Mouse (Mus musculus) heart, embryonic 10.5 days (tissue): Measurements from ENCODE around the gene Eme1. TPM values are rescaled to one million over a fixed set of nuclear protein-coding genes. Genes with fewer than 3 reads are reported as not detected.

ENCODE experiments used
- DNase-seq: peaks from one replicate; pipeline ENCODE4 v3.0.0-alpha.2; 2017; ENCODE audit warnings: low spot score
- H3K27ac ChIP-seq: fragments of 300-500 bp; sonication (generic); 2 replicates; pipeline ENCODE4 v1.5.1; 2016; ENCODE audit warnings: mild to moderate bottlenecking
- H3K27me3 ChIP-seq: fragments of 300-500 bp; sonication (generic); 2 replicates; pipeline ENCODE4 v1.6.1; 2016; ENCODE audit warnings: mild to moderate bottlenecking; ENCODE audit not compliant: poor library complexity, insufficient read depth, severe bottlenecking
- H3K36me3 ChIP-seq: fragments of 300-500 bp; sonication (generic); 2 replicates; pipeline ENCODE4 v1.6.1; 2016; ENCODE audit warnings: mild to moderate bottlenecking, moderate library complexity
- H3K4me1 ChIP-seq: fragments of 300-500 bp; sonication (generic); 2 replicates; pipeline ENCODE4 v1.6.1; 2016; ENCODE audit warnings: mild to moderate bottlenecking
- H3K4me3 ChIP-seq: fragments of 300-500 bp; sonication (generic); 2 replicates; pipeline ENCODE4 v1.5.1; 2016; ENCODE audit warnings: mild to moderate bottlenecking, moderate library complexity
- H3K9me3 ChIP-seq: fragments of 300-500 bp; sonication (generic); 2 replicates; pipeline ENCODE4 v1.6.1; 2016; ENCODE audit warnings: mild to moderate bottlenecking, moderate library complexity
- WGBS: fragments of 180-500 bp; shearing (Covaris S2); methylation state at CpG from one replicate; pipeline ENCODE4 v1.1.7; 2016; 5-methylcytosine and 5-hydroxymethylcytosine counted together
- polyA plus RNA-seq: library from polyadenylated mRNA; unstranded; fragments of >200 nt; fragmentation: Nextera tagmentation; extraction: Ambion mirVana; gene quantifications from 2 replicates; pipeline ENCODE4 v1.2.1, GENCODE M21; 2016

Gene Eme1
- polyA plus RNA-seq, 1 experiment from 2014 or later: 33.4 TPM

DNA sequence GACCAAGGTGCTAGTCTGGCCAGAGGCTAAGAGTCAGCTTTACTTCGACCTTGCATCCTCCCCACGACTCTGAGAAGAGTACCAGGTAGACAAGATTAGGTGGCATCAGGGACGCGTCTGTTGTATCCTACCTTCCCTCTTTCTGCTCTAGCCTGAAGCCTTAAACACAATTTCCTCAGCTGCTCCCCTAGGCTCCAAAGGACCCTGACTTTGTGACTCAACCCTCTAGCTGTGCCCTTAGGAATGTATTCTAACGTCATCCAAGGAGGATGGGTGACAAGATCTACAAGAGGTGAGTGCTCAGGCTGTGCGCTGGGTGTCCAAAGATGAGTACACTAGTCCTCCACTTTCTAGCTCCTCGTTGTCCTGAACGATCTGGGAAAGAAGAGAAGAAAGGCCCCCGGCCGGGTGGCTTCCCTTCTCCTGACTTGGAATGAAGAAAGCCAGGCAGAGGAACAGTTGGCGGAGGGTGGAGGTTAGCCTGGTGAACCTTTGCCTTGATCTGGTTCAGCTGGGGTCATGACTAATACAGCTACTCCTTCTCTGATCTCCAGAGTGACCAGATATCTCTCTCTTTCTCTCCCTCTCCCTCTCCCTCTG, 51.3 kb downstream of the Eme1 start:
- no peak for DNase-seq
- Histone ChIP-seq H3K27me3 (0 out of 2 replicates have a peak, but pooled peaks cover 7% of the 10 kb centered on the region), H3K36me3 (no peaks in the 10 kb centered on the region), H3K9me3 (no peaks in the 10 kb centered on the region), H3K27ac (peak overlapping the region; percentile 87), H3K4me3 (peak overlapping the region; percentile 65), H3K4me1 (peaks cover 11% of the 10 kb centered on the region)
- 54% methylated on average over 11 of the region's 11 CpGs for WGBS

GRCm38 (mm10) chr11:94601321-94602281, 52.2 kb downstream of the Eme1 start, which contains the start of gene Acsf2:
Gene Acsf2, minus strand, starts transcription at chr11:94601871.
- Histone ChIP-seq H3K4me3 (peak within 1 kb of the TSS; percentile 65), H3K27ac (peak within 1 kb of the TSS; percentile 87)

DNA sequence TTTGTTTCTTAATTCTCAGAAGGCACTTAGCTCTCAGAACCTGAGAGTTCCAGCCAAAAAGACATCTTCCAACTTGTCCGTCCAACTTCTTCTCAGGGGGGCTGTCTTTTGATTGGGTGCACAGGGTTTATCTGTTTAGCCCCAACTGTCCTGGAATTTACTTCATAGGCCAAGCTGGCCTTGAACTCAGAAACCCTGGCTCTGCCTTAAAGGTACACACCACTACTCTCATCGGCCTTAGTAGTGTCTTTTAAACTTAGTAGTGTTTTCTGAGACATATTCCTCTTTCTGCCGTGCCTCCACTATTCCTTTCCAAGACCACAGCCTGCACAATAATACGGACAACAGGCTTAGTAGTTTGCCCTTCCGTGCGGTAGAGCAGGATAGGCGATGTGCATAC, 53.3 kb downstream of the Eme1 start:
- Histone ChIP-seq H3K4me1 (peaks cover 11% of the 10 kb centered on the region), H3K4me3 (no peak overlapping the region), H3K9me3 (no peaks in the 10 kb centered on the region), H3K27me3 (0 out of 2 replicates have a peak, but pooled peaks cover 7% of the 10 kb centered on the region), H3K27ac (no peak overlapping the region), H3K36me3 (no peaks in the 10 kb centered on the region)
- WGBS: 92% methylated on average over 7 of the region's 7 CpGs
- DNase-seq: no peak

More at GRCm38 (mm10) chr11:94601321-94602281, 52.2 kb downstream of the Eme1 start, which contains the start of gene Acsf2:
- H3K36me3 ChIP-seq: no peaks in the 10 kb centered on the region
- no peaks in the 10 kb centered on the region for H3K9me3 ChIP-seq
- DNase-seq: peak; percentile 88
- H3K27me3 ChIP-seq: 0 out of 2 replicates have a peak, but pooled peaks cover 7% of the 10 kb centered on the region
- peaks cover 11% of the 10 kb centered on the region for H3K4me1 ChIP-seq
- 3% methylated on average over 52 of the region's 52 CpGs for WGBS

GRCm38 (mm10) chr11:94598437-94599120, 55.2 kb downstream of the Eme1 start:
- no peak overlapping the region for H3K27ac ChIP-seq
- WGBS: 82% methylated on average over 6 of the region's 6 CpGs
- 0 out of 2 replicates have a peak, but pooled peaks cover 7% of the 10 kb centered on the region for H3K27me3 ChIP-seq
- no peaks in the 10 kb centered on the region for H3K9me3 ChIP-seq
- no peaks in the 10 kb centered on the region for H3K36me3 ChIP-seq
- H3K4me3 ChIP-seq: no peak overlapping the region
- H3K4me1 ChIP-seq: peaks cover 11% of the 10 kb centered on the region
- DNase-seq: no peak

- Histone ChIP-seq H3K4me3 (no peak overlapping the region), H3K27ac (no peak overlapping the region), H3K27me3 (no peaks in the 10 kb centered on the region), H3K9me3 (no peaks in the 10 kb centered on the region), H3K4me1 (peaks cover 9% of the 10 kb centered on the region), H3K36me3 (no peaks in the 10 kb centered on the region)
- 85% methylated on average over 4 of the region's 4 CpGs for WGBS
- DNase-seq: no peak
Measured at GRCm38 (mm10) chr11:94597319-94597718, 56.4 kb downstream of the Eme1 start.

GRCm38 (mm10) chr11:94596311-94596852, 57.4 kb downstream of the Eme1 start:
- Histone ChIP-seq H3K4me3 (no peak overlapping the region), H3K27ac (no peak overlapping the region), H3K9me3 (no peaks in the 10 kb centered on the region), H3K27me3 (no peaks in the 10 kb centered on the region), H3K36me3 (no peaks in the 10 kb centered on the region), H3K4me1 (peaks cover 12% of the 10 kb centered on the region)
- DNase-seq: no peak
- 71% methylated on average over 7 of the region's 7 CpGs for WGBS

Other genes starting within 250 kb of the Eme1 start
- gene Cacna1g, start 179.8 kb downstream of the Eme1 start, polyA plus RNA-seq: 1.5 and 2.4 TPM in 2 replicates
- gene Spata20, start 167.8 kb downstream of the Eme1 start, polyA plus RNA-seq: not detected in 2 replicates
- 7.7 and 14.2 TPM in 2 replicates for gene Epn3, start 154.0 kb downstream of the Eme1 start, polyA plus RNA-seq
- 9.3 and 12.5 TPM in 2 replicates for gene Mycbpap, start 132.2 kb downstream of the Eme1 start, polyA plus RNA-seq
- gene Rsad1, start 104.7 kb downstream of the Eme1 start, polyA plus RNA-seq: 3.2 and 6.9 TPM in 2 replicates
- gene Chad, start 88.9 kb downstream of the Eme1 start, polyA plus RNA-seq: 0.11 and 0.28 TPM in 2 replicates
- gene Acsf2, start 52.1 kb downstream of the Eme1 start, polyA plus RNA-seq: 2.8 and 4.1 TPM in 2 replicates
- gene Lrrc59, start 24.2 kb downstream of the Eme1 start, polyA plus RNA-seq: 229 and 251 TPM in 2 replicates
- gene Mrpl27, start 197 bp downstream of the Eme1 start, polyA plus RNA-seq: 139 and 141 TPM in 2 replicates
- 16.7 and 17.4 TPM in 2 replicates for gene Xylt2, start 23.6 kb upstream of the Eme1 start, polyA plus RNA-seq
- not detected in 2 replicates for gene Gm11541, start 50.5 kb upstream of the Eme1 start, polyA plus RNA-seq
- gene Cdc34b, start 87.8 kb upstream of the Eme1 start, polyA plus RNA-seq: 0.16 TPM in 1 of 2 replicates, not detected in the other
- not detected in 2 replicates for gene Tmem92, start 128.7 kb upstream of the Eme1 start, polyA plus RNA-seq